Mouse (Mus musculus): Measurements from ENCODE around the gene Fbxw11. TPM values are rescaled to one million over a fixed set of nuclear protein-coding genes. Genes with fewer than 3 reads are reported as not detected.
"Not testable (repeated sequence)": the region's sequence is repeated elsewhere in the genome, so short reads cannot be mapped to it uniquely, and the experiment has no call there.

Fbxw11 gene
- polyA plus RNA-seq, 1 experiment: 80.3 TPM

DNA sequence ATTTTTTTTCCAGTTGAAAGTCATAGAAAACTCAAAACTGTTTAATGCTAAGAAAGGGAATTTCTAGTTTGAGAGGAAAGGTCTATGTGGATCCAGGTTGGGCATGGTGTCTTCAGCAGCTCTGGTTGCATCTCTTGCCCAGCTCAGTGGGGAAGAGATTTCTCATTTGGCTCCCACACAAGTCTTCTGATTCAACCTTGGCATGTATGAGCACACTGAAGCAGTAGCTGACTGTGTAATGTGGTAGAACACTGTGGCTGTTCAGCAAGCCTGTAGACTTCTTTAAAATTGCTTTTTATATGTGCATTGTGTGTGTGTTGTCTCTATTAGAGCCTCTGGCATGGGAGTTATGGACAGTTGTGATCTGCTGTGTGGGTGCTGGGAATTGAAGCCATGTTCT is 24.5 kb downstream of the Fbxw11 start:
- peak in 1 of 2 experiments; percentile 42 for DNase-seq (ENCODE audit: extremely low spot score in 1 of 2, low spot score in 1 of 2)

DNA sequence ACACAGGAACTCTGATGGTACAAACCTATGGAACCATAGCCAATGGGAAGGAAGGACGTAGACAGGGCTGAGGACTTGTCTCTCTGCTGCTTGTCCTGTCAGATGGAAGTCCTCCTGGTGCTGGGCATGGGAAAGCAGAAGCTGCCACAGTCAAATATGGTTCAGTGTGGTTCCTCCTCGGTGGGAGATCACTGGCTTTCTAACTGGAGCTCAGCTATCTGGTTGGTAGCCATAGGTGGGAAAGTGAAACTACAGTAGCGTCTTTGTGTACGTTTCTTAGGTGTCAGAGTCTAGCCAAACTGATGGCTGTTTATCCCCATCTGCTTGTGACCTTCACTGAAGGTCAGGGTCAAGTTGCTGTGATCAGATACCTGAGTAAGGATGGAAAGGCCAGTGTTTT is 29.0 kb downstream of the Fbxw11 start:
- no peak for DNase-seq (ENCODE audit: extremely low spot score in 1 of 2, low spot score in 1 of 2)

DNA sequence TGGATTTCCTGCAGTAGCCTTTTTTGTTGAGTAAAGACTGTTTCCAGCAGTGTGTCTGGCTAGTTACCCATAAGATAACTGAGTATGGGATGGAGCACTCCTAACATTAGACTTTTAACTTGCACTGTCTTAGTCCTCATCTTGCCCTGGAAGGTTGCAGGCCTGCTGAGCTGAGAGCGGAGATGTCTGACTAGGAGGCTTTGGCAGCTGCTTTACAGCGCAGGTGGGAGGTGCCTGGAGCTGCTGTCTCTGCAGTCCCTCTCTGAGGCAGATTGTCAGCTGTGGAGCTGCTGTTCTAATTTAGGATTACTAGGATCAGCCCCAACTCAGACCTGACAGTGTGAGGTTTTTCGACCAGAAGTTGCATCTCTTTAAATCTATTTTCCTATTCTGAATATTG is 34.3 kb downstream of the Fbxw11 start:
- peak; percentile 75 to 76 for DNase-seq (ENCODE audit: extremely low spot score in 1 of 2, low spot score in 1 of 2)

DNA sequence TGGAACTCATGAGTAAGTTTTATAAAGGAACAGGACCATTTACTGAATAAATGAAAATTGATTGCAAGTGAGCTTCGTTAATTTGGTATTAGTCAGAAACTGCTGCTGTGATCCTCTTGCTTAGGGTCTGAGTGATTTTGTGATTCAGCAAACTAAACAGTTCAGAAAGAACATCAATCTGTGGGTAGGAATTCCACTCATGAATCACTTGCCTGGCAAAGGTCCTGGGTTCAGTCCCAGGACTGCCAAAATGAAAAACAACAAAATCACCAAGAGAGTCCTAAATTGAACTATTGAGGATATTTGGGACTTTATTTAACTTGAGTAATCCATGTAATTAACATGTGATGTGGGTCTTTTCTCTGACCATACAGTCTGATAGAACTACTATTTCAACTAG is 35.3 kb downstream of the Fbxw11 start:
- DNase-seq (ENCODE audit: extremely low spot score in 1 of 2, low spot score in 1 of 2): no peak

DNA sequence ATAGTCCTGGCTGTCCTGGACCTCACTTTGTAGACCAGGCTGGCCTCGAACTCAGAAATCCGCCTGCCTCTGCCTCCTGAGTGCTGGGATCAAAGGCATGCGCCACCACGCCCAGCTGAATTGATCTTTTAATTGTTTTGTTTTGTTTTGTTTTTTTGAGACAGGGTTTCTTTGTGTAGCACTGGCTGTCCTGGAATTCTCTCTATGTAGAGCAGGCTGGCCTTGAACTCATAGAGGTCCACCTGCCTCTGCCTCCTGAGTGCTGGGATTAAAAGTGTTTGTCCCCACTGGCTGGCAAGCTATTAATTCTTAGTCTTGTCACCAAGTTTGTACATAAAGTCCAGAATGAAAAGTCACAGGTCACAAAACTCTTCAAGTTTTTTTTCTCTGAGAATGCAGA is 36.6 kb downstream of the Fbxw11 start:
- DNase-seq (ENCODE audit: extremely low spot score in 1 of 2, low spot score in 1 of 2): not testable (repeated sequence)

DNA sequence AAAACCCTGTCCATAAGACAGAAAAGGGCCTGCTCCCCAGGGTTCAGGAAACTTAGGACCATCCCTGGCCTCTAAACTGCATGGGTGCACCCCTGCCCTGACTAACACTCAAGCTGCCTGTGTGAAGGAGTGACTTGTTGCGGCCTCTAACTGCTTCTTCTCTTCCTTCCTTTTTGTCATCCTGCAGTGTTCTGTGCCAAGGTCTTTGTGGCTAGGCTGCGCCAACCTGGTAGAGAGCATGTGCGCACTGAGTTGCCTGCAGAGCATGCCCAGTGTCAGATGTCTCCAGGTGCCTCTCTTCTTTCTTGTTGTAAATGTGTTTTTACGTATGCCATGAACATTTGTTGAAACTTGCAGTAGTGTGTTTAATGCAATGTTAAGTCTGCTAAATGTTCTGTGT is 37.5 kb downstream of the Fbxw11 start:
- no peak for DNase-seq (ENCODE audit: extremely low spot score in 1 of 2, low spot score in 1 of 2)

DNA sequence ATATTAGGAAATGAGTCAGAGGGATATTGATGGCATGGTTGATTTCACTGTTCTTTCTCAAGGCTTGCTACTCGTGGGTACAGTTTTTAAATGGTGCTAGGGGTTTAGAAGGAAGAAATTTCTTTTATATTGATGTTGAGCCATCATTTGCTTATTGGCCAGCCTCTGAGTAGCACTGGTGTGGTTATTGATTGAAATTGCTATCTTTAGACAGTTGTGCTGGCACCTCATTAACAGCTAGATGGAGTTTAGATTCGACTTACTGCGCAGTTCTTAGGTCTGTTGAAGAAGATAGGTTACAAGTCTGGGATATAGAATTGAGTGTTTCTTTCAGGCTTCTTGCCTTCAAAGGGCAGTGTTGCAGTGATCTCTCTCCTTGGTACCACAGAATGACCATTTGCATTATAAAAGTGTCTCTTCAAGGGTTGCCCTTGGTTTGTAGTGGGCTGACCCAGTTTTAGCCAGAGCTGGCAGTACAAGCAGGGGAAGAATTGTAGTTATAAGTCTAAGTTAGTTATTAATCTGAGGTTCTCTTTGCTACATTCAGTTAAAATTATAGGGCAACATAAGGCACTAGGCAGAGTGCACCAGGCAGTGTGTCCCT is 38.8 kb downstream of the Fbxw11 start:
- no peak for DNase-seq (ENCODE audit: extremely low spot score in 1 of 2, low spot score in 1 of 2)

DNA sequence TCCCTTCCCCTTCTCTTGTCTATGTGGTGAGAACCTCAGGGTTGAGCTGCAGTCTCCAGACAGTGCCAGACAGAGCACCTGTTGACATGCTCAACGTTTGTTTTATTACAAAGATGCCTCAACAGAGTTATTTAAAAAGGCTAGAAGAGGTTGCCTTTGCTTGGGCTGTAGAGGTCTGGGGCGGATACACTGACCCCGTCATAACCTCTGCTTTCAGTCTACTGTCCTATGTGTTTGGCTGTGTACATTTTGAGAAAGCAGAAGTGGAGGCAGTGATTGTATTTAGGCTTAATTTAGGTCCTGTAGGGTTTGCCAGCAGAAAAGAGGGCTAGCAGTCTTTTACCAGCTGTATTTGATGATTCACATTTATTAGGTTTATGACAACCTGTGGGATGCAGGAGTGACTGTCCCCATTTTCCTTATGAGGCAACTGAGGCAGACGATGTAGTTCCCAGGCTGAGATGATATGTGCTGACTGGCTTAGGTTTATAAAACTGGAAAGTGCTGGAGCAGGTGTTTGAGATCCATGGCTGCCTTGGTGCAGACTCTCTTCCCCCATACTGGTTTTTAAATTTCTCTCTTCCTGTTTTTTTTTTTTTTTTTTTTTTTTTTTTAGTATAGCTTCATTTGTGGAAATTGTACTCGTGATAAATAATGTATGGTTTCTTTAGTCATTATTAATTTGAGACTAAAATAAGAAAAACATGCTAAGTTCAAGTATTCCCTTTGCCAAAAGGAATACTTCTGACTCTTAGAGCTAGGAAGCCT is 40.0 kb downstream of the Fbxw11 start:
- no peak for DNase-seq (ENCODE audit: extremely low spot score in 1 of 2, low spot score in 1 of 2)

DNA sequence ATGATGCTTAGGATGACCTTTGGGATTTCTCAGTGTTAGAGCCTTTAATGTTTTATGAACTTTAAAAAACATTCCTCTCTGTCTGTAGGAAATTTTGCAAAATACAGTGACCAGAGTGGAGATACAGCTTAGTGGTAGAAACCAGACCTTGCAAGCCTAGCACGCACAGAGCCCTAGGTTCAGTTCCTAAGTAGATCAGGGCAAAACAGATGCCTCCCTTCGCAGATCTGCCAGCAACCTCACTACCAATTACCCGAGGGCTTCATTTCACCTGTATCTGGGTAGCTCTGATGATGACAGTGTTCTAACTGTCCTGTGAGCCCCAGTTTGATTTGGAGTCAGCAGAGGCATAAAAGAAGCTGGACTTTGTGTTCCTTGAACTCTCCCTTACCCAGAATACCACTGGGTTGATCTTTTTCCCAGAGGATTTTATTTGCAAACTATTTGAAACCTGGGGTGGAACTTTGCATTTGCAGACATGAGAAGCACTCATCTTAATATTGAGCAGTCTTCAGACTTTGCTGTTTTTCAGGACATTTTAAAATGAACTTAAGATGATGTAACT is 42.2 kb downstream of the Fbxw11 start:
- no peak for DNase-seq (ENCODE audit: extremely low spot score in 1 of 2, low spot score in 1 of 2)

DNA sequence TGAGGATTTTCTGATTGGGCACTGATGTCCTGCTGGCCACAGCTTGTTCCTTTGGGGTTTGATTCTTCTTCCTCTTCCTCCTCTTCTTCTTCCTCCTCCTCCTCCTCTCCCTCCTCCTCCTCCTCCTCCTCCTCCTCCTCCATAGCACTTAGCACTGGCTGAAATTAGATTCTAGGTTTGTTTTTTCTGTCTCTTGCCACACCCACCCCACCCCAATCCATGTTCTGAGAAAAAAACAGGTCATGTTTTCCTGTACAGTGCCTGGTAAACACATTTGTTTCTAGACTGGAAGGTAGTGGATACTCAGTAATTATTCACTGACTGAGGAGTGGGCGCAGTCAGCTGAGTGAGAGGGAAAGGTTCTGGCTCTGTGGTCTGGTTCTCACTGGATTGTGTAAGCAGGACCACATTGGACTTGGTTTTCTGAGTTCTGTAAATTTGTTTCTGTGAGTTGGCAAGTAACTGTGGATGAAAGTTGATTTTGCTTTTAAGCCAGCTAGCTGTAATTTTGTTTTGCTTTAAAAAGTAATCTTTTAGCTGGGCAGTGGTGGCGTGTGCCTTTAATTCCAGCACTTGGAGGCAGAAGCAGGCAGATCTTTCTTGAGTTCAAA is 45.8 kb downstream of the Fbxw11 start:
- no peak for DNase-seq (ENCODE audit: extremely low spot score in 1 of 2, low spot score in 1 of 2)

DNA sequence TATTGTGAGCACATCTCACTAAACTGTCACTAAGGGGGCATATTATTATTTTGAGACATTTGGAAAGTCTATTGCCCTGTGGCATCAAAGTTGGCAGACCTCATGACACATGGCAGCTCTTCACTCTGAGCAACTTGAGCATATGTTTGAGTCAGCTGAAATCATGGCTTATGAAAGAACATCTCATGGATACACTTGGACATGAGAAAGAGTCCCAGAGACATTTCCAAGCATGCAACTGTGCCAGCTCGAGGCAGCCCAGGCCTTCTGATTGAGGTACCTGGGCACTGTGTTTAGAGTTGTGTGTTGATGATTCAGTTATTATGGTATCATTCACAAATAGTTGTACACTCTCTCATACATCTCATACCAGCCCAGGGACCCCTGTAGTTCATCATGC is 47.0 kb downstream of the Fbxw11 start:
- DNase-seq (ENCODE audit: extremely low spot score in 1 of 2, low spot score in 1 of 2): no peak

DNA sequence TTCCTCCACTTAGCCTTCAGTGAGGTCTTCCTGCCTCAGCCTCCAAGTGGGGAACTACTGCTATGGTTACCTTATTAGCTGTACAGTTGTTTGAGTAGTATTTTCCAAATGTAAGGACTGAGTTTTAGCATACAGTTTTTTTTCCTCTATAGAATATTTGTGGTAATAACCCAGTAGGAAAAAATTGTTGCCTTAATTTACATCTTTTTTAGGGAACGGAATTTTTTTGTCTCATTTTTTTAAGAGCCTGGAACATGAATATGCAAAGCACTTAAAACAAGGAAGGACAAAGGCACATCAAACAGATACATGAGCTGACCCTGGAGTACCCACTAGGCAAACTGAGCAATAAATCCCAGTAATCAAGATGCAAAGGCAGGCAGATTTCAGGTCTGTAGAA is 50.3 kb downstream of the Fbxw11 start:
- no peak for DNase-seq (ENCODE audit: extremely low spot score in 1 of 2, low spot score in 1 of 2)

DNA sequence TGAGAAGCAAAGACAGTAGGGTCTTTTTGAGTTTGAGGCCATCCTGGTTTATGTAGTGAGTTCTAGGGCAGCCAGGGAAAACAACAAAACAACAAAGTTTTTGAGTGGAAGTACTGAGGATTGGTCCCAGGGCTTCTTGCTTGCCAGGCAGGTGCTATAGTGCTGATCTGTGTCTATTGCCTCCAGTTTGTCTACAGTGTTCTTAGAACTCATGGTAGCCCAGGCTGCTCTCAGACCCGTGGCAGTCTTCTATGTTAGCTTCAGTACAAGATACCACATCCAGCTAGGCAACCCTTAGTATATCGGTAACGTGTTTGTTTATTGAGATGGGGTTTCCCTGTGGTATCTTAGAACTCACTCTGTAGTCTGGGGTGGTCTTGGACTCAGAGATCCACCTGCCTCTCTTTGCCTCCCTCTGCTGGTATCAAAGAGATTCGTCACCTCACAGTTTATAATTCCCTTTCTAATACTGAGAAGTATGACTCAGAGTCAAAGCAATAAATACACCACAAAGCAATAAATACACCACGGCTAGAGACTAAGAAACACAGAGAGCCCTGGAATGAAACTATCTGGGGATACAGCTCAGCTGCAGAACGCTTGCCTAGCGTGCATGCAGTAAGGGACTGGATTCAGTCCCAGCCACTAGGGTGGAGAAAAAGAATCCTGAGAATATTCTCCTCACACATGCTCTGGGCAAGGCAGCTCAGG is 51.1 kb downstream of the Fbxw11 start:
- DNase-seq (ENCODE audit: extremely low spot score in 1 of 2, low spot score in 1 of 2): peak in 1 of 2 experiments; percentile 50

DNA sequence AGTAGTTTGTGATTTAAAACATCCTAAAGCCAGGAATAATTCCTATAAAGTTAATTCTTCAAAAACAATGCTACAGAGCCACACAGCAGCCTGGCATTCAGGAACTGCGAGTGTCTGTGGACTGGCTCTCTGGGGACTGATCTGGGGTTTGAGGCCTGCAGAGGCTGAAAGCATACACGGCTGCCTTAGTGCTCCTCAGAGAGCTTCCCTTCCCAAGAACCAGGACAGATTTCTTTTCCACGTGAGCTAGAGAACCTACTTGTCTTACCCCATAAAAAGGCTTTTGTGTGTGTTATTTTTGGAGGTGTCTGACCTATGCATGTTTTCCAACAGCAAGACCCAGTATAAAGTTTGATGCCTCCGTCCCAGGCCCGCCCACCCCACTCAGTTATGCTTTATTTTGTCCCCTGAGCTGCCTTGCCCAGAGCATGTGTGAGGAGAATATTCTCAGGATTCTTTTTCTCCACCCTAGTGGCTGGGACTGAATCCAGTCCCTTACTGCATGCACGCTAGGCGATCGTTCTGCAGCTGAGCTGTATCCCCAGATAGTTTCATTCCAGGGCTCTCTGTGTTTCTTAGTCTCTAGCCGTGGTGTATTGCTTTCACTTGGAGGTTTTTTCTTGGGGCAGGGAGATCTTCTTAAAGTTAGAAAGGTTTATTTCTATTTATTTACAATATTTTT is 51.9 kb downstream of the Fbxw11 start:
- not testable (repeated sequence) for DNase-seq (ENCODE audit: extremely low spot score in 1 of 2, low spot score in 1 of 2)

DNA sequence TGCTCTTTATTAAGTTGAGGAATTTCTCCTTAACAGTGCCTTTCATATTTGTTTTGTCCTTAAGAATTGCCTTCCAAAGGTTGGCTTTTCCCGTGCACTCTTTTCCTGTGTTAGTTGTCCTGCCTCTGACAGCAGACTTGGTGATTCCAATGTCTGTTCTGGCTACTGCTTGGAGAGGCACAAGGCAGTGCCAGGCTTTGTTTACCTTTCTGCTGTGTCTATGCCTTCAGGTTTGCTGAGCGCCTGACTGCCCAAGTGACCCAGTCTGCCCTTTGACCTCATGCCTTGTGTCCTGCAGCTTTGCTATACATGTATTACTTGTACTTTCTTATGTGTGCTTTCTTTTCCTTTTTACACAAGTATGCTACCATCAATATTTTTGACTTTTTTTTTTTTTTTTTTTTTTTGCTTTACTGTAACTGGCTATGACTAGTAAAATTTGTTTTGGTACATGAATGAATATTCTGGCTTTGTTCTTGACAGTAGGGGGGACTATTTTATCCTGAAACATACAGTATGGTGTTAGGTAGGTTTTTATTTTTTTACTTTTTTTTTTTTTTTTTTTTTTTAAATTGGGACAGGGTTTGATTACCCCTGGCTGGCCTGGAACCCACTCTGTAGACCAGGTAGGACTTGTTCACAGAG is 54.0 kb downstream of the Fbxw11 start:
- no peak for DNase-seq (ENCODE audit: extremely low spot score in 1 of 2, low spot score in 1 of 2)

DNA sequence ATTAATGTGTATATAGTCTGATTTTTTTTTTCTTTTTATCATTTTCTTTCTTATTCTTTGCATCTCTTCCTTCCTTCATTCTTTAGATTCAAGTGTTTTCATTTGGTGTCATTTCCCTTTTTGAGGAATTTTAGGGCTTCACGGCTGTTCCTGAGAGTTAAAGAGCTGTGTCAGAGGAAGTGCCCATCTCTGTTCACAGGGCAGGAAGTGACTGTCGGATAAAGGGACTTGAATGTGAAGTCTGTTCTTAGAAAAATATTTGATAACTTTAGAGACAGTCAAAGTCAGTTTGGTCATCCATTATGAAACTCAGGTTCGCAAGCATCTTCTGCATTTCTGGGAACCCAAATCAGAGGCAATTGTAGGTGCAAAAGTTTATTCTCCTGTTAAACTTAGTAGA is 55.2 kb downstream of the Fbxw11 start:
- DNase-seq (ENCODE audit: extremely low spot score in 1 of 2, low spot score in 1 of 2): no peak

DNA sequence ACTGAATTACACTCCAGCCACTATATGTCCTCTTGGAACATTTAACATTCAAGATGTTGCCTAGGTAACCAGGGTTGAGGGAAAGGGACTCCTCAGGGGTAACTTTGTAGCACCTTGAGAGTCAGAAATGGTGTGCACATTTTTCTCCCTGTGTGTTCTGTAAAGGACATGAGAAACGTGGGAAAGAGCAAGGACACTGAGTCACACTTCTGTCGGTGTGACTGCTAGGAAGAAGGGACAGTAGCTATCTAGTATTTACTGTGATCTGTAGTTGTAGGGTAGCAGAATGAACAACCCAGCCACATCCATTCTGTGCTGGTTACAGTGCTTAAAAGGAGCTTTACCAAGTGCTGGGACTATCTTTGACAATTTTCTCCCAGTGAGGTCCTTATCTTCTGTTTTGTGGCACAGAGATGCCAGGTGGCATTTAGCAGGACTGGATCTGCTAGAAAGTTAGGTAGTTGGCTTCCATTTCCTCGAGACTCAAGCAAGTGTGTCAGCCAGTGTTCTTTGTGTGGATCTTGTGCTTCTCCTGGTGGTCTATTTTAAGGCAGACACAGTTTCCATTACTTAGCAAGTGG is 57.5 kb downstream of the Fbxw11 start:
- DNase-seq (ENCODE audit: extremely low spot score in 1 of 2, low spot score in 1 of 2): no peak

DNA sequence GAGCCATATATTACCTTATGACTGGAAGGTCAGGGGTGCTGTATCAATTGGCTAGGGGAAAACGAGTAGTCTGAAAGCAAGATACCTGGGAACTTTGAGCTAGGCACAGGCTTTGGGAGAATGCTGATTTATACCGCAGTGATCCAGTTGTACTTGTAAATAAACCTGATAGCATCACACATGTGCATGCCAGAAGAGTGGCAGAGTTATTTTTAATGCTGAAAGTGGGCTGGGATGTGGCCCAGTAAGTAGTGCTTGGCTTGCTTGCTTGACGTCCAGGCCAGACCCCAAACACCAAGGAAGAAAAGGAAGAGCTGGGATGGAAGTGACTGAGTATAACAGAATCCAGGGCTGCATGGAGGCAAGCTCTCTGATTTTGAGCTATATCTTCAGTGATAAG is 59.0 kb downstream of the Fbxw11 start:
- no peak for DNase-seq (ENCODE audit: extremely low spot score in 1 of 2, low spot score in 1 of 2)

DNA sequence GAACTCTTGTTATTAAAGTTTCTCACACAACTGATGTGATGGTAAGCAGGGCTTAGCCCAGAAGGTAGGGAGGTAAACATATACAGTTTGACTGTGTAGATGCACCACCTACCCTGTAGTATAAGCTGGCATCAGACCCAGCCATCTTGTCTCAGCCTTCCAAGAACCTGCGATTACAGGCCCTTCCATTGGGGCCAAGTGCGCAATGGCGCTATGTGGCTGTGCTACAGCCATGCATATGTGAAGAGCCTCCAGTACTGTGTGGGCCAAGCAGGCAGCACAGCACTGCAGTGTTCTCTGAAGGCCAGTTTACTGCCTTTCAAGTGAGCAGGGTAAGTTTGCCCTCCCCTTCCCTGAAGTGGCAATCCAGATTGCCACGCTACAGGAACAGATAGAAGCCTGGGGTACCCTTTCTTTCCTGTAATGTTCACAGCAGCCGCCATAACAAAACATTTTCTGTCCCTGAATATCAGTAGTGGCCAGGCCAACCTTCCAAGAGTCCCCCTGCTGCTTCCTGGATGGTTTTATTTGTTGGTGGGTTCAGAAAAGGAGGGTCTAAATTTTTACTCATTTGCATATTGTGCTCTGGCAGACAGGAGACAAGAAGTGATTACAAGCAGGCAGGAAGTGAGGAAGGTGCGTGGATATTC is 61.8 kb downstream of the Fbxw11 start:
- no peak for DNase-seq (ENCODE audit: extremely low spot score in 1 of 2, low spot score in 1 of 2)
